Mouse (Mus musculus) colon, adult 2 months (tissue): ENCODE measurements around the gene Gm21477. TPM values are rescaled to one million over a fixed set of nuclear protein-coding genes. Genes with fewer than 3 reads are reported as not detected.

ENCODE experiments used
- polyA plus RNA-seq: library from polyadenylated mRNA; depleted of rRNA; stranded (reverse); fragments of >200 nt; gene quantifications from 2 replicates; pipeline ENCODE4 v1.2.3, GENCODE M21; 2012; rRNA removed

Gm21477 gene
- not detected in 2 replicates for polyA plus RNA-seq

GRCm38 (mm10) chrY:87116521-87116920 lies at the start of gene Gm21477:
Gene Gm21477 (plus strand): TSS chrY:87116821.

